Mouse (Mus musculus): ENCODE measurements at regions not wholly inside any gene's neighbourhood (a gene's known extent, or its start where the extent isn't known, plus 50 kb on each side); places are given as distances from the start of the nearest gene placed in this dataset.

- ATAC-seq (ENCODE audit: insufficient read depth) (no peak), DNase-seq (no peak)
- Histone ChIP-seq H3K36me3 (ENCODE audit: insufficient read depth) (no peaks in the 10 kb centered on the region), H3K27me3 (ENCODE audit: insufficient read depth, low read length) (no peaks in the 10 kb centered on the region), H3K27ac (ENCODE audit: low read depth) (no peak overlapping the region), H3K4me2 (no peak overlapping the region), H3K9ac (no peak overlapping the region), H3K4me3 (ENCODE audit: low read depth, low read length) (no peak overlapping the region), H3K9me3 (ENCODE audit: low read depth, low read length) (no peaks in the 10 kb centered on the region), H3K4me1 (ENCODE audit: insufficient read depth) (no peaks in the 10 kb centered on the region)
- WGBS = 78% methylated on average over 4 of the region's 4 CpGs
- TF ChIP-seq CTCF (IDR thresholded peaks at IDR 0.05; ENCODE audit: low read depth) = no peak
Measured at GRCm38 (mm10) chr5:44416844-44417589, 190.6 kb upstream of the Tapt1 start.

- Histone ChIP-seq H3K4me1 (ENCODE audit: insufficient read depth) (no peaks in the 10 kb centered on the region), H3K4me3 (ENCODE audit: low read depth, low read length) (no peak overlapping the region), H3K9ac (no peak overlapping the region), H3K27me3 (ENCODE audit: insufficient read depth, low read length) (no peaks in the 10 kb centered on the region), H3K27ac (ENCODE audit: low read depth) (no peak overlapping the region), H3K9me3 (ENCODE audit: low read depth, low read length) (no peaks in the 10 kb centered on the region), H3K4me2 (no peak overlapping the region), H3K36me3 (ENCODE audit: insufficient read depth) (no peaks in the 10 kb centered on the region)
- WGBS = 20% methylated on average over 7 of the region's 7 CpGs
- DNase-seq (peak; percentile 88), ATAC-seq (ENCODE audit: insufficient read depth) (peak; percentile 41; the same call in 1 of the 2 replicates)
- TF ChIP-seq CTCF (IDR thresholded peaks at IDR 0.05; ENCODE audit: low read depth) = no peak
Measured at GRCm38 (mm10) chr5:44414441-44414840, 188.0 kb upstream of the Tapt1 start.

- 80% methylated on average over 6 of the region's 6 CpGs for WGBS
- TF ChIP-seq CTCF (IDR thresholded peaks at IDR 0.05; ENCODE audit: low read depth) = no peak
- H3K4me3 ChIP-seq (ENCODE audit: low read depth, low read length) = no peak overlapping the region
- H3K9ac ChIP-seq = no peak overlapping the region
- H3K27me3 ChIP-seq (ENCODE audit: insufficient read depth, low read length) = no peaks in the 10 kb centered on the region
- H3K27ac ChIP-seq (ENCODE audit: low read depth) = no peak overlapping the region
- no peaks in the 10 kb centered on the region for H3K4me1 ChIP-seq (ENCODE audit: insufficient read depth)
- no peaks in the 10 kb centered on the region for H3K36me3 ChIP-seq (ENCODE audit: insufficient read depth)
- ATAC-seq (ENCODE audit: insufficient read depth) (no peak), DNase-seq (no peak)
- no peaks in the 10 kb centered on the region for H3K9me3 ChIP-seq (ENCODE audit: low read depth, low read length)
- H3K4me2 ChIP-seq = no peak overlapping the region
Measured at GRCm38 (mm10) chr5:44403300-44403699, 176.9 kb upstream of the Tapt1 start.

- ATAC-seq (ENCODE audit: insufficient read depth) (no peak), DNase-seq (no peak)
- H3K36me3 ChIP-seq (ENCODE audit: insufficient read depth) = no peaks in the 10 kb centered on the region
- H3K4me3 ChIP-seq (ENCODE audit: low read depth, low read length) = no peak overlapping the region
- no peak for TF ChIP-seq CTCF (IDR thresholded peaks at IDR 0.05; ENCODE audit: low read depth)
- H3K9me3 ChIP-seq (ENCODE audit: low read depth, low read length) = no peaks in the 10 kb centered on the region
- H3K27ac ChIP-seq (ENCODE audit: low read depth) = no peak overlapping the region
- H3K9ac ChIP-seq = no peak overlapping the region
- no peaks in the 10 kb centered on the region for H3K4me1 ChIP-seq (ENCODE audit: insufficient read depth)
- H3K27me3 ChIP-seq (ENCODE audit: insufficient read depth, low read length) = no peaks in the 10 kb centered on the region
- 63% methylated on average over 8 of the region's 8 CpGs for WGBS
- H3K4me2 ChIP-seq = no peak overlapping the region
Measured at GRCm38 (mm10) chr5:44400573-44401332, 174.3 kb upstream of the Tapt1 start.

GRCm38 (mm10) chr5:44387237-44387810, 160.9 kb upstream of the Tapt1 start:
- no peak for ATAC-seq (ENCODE audit: insufficient read depth)
- peak; percentile 3 for DNase-seq
- H3K4me1 ChIP-seq (ENCODE audit: insufficient read depth) = no peaks in the 10 kb centered on the region

GRCm38 (mm10) chr5:44386176-44386575, 159.8 kb upstream of the Tapt1 start:
- Histone ChIP-seq H3K9me3 (ENCODE audit: low read depth, low read length) (no peaks in the 10 kb centered on the region), H3K9ac (no peak overlapping the region), H3K4me3 (ENCODE audit: low read depth, low read length) (no peak overlapping the region), H3K36me3 (ENCODE audit: insufficient read depth) (no peaks in the 10 kb centered on the region), H3K4me1 (ENCODE audit: insufficient read depth) (no peaks in the 10 kb centered on the region), H3K27me3 (ENCODE audit: insufficient read depth, low read length) (no peaks in the 10 kb centered on the region), H3K4me2 (no peak overlapping the region), H3K27ac (ENCODE audit: low read depth) (no peak overlapping the region)
- ATAC-seq (ENCODE audit: insufficient read depth) (no peak), DNase-seq (no peak)
- TF ChIP-seq CTCF (IDR thresholded peaks at IDR 0.05; ENCODE audit: low read depth) = no peak
- WGBS = 39% methylated on average over 6 of the region's 6 CpGs

More at GRCm38 (mm10) chr5:44387237-44387810, 160.9 kb upstream of the Tapt1 start:
- 51% methylated on average over 6 of the region's 6 CpGs for WGBS
- Histone ChIP-seq H3K36me3 (ENCODE audit: insufficient read depth) (no peaks in the 10 kb centered on the region), H3K4me3 (ENCODE audit: low read depth, low read length) (no peak overlapping the region), H3K27ac (ENCODE audit: low read depth) (no peak overlapping the region), H3K9me3 (ENCODE audit: low read depth, low read length) (no peaks in the 10 kb centered on the region), H3K27me3 (ENCODE audit: insufficient read depth, low read length) (no peaks in the 10 kb centered on the region), H3K4me2 (no peak overlapping the region), H3K9ac (no peak overlapping the region)
- TF ChIP-seq CTCF (IDR thresholded peaks at IDR 0.05; ENCODE audit: low read depth) = no peak

- no peaks in the 10 kb centered on the region for H3K36me3 ChIP-seq (ENCODE audit: insufficient read depth)
- H3K4me1 ChIP-seq (ENCODE audit: insufficient read depth) = no peaks in the 10 kb centered on the region
- H3K4me3 ChIP-seq (ENCODE audit: low read depth, low read length) = no peak overlapping the region
- H3K9ac ChIP-seq = no peak overlapping the region
- no peak overlapping the region for H3K4me2 ChIP-seq
- DNase-seq = no peak
- no peak for TF ChIP-seq CTCF (IDR thresholded peaks at IDR 0.05; ENCODE audit: low read depth)
- H3K27ac ChIP-seq (ENCODE audit: low read depth) = no peak overlapping the region
- H3K27me3 ChIP-seq (ENCODE audit: insufficient read depth, low read length) = no peaks in the 10 kb centered on the region
- H3K9me3 ChIP-seq (ENCODE audit: low read depth, low read length) = no peaks in the 10 kb centered on the region
- ATAC-seq (ENCODE audit: insufficient read depth) = no peak
Measured at GRCm38 (mm10) chr5:44383049-44383448, 156.6 kb upstream of the Tapt1 start.
